Mouse (Mus musculus) cerebellum, adult 9-10 months (tissue): ENCODE data around the gene Olfr323.
A peak's percentile ranks its signal among the peaks of the same experiment; 100 is the strongest.

Experiments used
- DNase-seq: peaks from one replicate; pipeline ENCODE4 v3.0.0; 2022

Olfr323 gene

DNA sequence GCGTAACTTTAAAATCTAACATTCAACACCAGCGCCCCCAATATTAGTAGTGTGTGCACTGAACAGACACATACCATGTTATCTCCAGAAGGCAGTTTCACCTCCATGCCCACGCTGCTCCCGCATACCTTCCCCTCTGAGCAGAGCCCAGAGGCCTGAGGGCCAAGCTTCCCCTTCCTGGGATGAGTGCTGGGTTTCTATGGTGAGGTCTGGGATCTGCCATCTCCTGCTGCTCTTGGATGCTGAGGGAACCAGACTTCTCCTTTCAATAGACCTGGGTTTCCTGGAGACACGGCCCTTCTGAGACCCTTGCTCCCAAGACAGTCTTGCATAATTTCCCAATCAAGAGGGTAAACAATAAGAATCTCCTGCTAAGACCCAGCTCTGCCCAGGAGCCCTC is at the start of gene Olfr323:
Gene Olfr323, minus strand, starts transcription at position 101 of the 400 bp plus-strand sequence.
- DNase-seq: no peak

DNA sequence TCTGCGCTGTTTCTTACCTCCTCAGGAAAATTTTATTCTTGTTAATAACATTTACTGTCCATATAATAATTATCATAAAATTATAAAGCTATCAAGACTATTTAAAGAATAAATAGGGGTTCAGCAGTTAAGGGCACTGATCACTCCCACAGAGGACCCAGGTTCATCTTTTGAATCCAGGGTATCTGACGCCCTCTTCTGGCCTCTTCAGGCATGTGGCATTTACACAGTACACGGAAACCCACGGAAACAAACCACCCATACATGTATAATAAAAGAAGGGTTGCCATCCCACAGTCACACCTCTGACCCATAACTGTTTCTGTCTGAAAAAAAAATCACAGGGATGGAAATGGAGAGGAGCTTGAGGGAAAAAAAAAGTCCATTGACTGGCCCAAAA is 41.5 kb upstream of the Olfr323 start:
- no peak for DNase-seq

DNA sequence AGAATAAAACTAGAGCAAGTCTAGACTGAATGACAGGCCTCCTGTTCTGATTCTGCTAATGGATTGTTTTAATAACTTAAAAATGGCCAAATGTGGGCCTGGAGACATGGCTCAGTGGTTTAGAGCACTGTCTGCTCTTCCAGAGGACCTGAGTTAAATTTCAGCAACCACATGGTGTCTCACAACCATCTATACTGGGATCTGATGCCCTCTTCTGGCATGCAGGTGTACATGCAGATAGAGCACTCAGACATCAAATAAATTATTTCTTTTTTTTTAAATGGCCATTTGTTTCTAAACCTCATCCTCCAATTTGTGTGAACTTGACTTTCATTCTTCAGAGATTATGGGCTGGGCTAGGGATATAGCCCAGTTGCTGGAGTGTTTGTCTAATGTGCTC is 39.0 kb upstream of the Olfr323 start:
- no peak for DNase-seq

DNA sequence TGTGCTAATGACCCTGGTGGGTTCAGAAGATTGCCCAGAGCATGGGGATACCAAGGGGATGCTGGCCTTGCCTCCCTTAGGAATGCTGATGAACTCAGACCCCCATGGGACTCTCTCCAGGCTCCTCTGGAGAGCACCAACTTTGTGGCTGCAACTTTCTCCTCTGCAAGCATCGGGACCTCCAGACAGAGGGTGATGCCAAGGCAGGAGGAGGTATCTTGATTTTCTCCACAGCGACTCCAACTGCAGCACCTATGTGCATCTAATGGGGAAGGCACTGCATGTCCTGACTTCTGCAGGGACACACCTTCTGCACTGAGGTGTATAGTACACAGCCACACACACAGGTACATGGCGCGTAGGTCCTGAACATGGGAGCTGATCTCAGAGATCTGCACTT is 28.3 kb upstream of the Olfr323 start, which contains the start of gene Olfr322:
Gene Olfr322, plus strand, starts transcription at position 187 of the 400 bp plus-strand sequence.
- no peak for DNase-seq

DNA sequence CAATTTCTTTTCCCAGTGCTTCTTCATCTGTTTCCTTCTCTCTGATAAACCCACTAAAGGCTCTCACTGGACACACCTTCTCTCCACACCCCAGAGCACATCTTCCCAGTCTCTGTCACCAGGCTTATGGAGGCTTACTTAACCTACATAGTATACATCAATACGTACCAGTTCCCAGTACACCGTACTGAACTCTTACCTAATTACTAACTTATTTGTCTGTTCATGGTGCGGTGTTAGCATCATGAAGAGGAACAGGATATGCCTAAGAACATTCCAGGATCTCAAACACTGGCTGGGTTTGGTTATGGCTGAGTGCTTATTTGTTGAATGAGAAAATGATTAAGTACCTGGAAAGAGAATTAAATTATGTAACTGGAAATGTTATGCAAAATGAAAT is 24.9 kb upstream of the Olfr323 start:
- no peak for DNase-seq

DNA sequence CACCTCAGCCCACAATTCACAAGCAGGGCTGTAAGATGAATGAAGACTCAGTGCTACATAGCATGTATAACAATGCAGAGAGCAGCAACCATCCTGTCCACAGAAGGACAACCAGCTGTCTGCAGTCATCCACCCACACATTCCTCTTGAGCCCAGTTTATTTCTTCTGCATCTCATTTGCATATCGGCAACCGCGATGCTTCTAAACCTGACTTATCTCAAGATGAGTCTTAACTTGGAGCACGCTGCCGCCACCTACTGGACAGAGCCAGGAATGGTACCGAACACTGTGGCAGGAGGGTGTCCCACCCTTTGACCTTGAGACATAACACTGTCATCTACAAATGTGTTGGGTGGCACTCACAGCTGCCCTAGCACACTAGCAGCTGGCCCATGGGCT is 13.0 kb upstream of the Olfr323 start:
- no peak for DNase-seq

DNA sequence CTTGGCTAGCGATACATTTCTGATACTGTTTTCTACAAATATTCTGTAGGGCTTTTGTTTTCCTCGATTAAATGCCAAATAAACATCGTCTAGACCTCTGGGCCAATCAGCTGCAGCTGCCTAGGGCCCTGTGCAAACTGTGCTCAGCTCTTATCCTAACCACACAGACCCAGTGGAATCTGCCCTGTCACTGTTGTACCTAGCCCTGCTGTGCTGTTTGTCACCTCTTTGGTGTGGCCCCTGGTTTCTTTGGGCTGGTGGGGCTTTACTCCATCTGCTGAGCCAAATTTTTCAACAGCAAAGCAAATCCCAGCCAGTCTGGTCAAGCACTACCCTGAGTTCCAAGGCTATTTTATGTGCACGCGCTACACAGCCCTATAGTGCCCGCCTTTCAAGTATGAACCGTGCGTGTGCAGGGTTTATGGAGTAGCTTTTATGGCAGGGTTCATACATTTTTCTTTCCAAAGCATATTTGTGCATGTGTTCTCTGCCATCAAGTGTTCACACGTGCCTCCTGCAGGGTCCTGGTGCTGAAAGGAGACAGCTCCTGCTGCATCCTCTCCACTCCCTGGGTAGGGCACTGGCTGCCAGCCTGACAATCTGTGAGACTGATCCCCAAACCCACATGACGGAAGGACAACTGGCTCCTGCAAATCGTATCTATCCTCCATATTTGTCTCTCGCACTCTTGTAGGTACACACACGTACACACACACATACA is 11.5 kb upstream of the Olfr323 start:
- no peak for DNase-seq

DNA sequence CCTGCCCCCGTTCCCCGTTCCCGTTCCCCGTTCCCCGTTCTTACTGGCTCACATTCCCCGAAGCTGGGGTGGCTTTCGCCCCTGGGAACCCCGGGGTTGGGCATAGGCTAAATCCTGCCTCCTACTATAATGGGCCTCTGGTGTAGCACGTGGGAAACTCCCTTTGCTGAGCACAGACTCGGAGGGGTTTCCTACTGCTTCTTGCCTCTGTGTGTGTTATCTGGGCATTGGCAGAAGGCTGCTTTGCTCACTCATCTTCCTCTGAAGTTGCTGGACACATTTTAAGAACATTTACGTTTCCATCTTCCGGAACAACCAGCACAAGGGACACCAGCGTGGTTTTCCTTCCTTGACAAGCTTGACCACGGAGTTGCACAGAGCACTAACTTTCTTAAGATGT is 10.8 kb upstream of the Olfr323 start:
- no peak for DNase-seq

DNA sequence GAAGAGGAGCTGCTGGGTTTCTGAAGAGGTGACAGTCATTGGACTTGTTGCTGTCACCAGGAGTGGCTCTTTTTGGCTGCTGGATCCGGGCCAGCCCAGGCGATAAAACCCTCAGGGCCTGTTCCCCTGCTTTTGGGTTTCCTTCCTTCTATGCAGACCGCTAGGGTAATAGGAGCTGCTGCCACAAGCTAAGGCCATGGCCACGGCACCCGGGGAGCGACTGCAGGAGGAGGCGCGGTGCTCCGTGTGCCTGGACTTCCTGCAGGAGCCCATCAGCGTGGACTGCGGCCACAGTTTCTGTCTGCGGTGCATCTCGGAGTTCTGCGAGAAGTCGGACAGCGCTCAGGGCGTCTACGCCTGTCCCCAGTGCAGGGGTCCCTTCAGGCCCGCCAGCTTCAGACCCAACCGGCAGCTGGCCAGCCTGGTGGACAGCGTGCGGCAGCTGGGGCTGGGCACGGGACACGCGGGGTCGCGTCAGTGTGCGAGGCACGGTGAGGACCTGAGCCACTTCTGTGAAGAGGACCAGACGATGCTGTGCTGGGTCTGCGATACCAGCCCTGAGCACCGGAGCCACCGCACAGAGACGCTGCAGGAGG is 10.1 kb upstream of the Olfr323 start, which contains the start of gene Trim58:
Gene Trim58, plus strand, starts transcription at position 194 of the 596 bp plus-strand sequence.
- no peak for DNase-seq

DNA sequence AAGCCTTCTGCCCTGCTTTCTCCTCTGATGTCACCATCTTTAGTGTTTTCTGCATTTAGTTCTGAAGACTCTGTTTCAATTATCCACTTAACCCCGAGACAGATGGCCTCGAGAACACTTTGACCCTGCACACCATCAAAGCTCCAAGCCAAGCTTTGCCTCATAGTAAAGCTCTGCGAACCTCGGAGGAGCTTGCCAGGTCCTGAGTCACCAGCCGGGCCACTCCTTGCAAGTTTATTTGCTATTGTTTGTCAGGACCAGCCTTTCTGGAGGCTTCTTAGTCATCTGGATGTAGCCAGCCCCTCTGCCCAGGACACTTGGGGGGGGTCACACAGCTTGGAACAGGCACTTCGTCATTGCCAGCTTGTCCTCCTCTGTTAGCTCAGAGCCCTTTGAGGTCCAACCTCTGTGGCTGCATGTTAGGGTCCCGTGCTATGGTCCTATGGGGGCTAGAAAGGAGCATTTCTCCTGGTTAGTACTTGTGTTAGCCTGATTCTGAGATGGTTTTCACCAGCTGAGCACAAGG is 7.9 kb upstream of the Olfr323 start:
- no peak for DNase-seq

DNA sequence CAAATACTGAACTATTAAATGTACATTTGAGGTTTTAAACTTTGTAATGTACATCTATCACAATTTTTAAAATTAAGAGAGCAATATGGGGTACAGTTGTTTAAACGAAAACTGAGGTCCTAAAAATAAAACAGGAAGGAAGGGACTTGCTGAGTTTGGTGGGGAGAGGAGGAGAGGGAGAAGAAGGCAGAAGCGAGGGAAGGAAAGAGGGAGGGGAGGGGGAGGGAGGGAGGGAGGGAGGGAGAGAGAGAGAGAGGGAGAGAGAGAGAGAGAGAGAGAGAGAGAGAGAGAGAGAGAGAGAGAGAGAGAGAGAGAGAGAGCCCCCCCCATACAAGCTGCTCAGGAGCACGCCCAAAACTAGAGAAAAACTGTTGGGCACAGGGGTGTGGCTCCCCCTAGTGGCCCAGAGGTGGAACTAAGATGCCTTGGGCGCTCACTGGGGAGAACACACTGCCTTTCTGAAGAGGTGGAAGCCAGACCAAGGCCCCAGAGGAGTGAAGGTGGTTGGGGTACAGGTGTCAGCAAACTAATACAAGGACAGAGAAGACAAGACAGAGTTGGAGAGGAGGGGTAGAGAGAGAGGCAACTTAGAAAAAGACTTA is 6.2 kb upstream of the Olfr323 start:
- DNase-seq: peak; percentile 4

DNA sequence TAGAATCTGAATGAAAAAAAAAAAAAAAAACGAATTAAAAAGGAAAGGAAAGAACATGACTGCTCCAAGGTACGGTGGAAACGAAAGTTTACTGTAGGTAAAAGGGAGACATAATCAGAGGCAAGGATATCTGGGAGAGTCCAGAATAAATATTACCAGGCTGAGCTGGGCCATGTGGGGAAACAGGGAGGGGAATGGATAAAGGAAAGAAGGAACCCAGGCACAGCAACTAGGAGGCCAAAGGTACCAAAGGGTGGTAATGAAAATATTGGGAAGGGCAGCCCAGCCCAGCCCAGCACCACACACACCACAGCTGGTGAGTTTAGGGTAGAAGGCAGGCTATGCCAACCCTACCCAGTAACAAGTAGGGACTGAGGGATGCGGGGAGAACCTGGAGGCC is 4.6 kb upstream of the Olfr323 start:
- no peak for DNase-seq

DNA sequence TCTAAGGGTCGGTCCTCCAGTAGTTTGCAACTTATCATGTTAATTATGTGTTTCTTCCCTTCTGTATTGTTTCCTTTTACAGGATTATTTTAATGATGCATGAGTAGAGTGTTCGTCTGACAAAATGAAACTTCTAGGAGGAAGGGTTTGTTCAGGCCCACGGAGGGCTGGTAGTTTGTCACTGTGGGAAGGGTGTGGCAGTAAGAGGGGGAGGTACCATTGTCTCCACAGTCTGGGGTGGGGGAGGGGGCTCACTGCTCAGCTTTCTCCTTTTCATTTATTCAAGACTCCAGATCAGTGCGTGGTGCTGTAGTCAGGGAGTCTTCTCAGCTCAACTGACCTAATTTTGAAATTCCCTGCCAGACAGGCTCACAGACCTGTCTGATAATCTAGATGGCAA is 4.2 kb downstream of the Olfr323 start:
- no peak for DNase-seq

DNA sequence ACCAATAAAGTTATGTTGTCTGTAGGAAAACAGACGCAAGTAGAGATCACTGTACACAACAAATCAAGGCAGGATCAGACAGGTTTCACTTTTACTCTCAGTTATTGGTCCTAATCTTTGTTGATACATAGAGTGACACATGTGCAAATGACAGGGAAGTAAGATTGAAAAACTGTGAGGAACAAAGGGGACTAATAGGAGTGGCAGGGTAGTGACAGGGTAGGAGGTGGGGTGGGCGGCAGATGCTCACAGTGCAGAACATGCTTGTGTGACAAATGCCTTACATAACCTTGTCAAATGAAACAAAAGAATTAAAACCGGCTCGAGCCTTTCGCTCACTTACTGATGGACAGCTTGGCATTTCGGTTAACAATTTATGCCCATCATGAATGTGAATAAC is 11.5 kb downstream of the Olfr323 start:
- no peak for DNase-seq

DNA sequence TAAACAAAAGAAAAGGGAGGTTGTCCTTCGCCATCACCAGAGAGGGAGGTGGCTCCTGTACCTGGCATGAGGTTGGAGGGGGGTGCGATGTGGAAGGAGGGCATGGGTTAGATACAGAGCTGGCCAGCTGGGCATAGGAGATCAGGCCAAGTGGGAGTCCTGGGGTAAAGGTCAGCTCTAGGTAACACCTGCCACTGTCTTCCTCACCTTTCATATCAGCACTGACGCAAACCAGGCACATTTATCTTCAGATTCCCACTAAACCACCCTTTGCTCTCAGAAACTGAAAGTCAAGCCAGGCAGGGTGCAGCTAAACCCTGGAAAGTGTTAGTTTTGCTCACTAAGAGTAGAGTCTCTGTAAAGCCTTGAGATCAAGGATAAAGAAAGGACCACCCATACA is 11.9 kb downstream of the Olfr323 start:
- no peak for DNase-seq

DNA sequence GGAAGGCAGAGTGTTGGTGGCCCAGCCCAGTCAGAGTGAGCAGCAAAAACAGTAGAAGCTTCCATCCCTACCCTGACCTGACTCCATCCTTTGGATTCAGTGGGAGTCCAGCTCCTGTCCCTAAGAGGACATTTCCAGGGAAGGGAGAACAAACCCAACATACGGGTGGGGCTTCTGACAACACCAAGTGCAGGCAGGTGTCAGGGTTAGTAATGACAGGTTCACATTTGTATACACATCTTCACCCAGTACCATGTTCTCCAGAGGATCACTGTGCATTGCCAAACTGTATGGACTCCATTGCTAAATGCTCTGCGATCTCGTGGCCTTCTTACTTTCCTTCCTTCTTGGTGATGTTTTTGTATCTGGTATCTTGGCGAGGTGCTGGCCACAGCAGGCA is 14.3 kb downstream of the Olfr323 start, which contains the start of gene 2210407C18Rik:
Gene 2210407C18Rik, minus strand, starts transcription at position 101 of the 400 bp plus-strand sequence.
- no peak for DNase-seq

DNA sequence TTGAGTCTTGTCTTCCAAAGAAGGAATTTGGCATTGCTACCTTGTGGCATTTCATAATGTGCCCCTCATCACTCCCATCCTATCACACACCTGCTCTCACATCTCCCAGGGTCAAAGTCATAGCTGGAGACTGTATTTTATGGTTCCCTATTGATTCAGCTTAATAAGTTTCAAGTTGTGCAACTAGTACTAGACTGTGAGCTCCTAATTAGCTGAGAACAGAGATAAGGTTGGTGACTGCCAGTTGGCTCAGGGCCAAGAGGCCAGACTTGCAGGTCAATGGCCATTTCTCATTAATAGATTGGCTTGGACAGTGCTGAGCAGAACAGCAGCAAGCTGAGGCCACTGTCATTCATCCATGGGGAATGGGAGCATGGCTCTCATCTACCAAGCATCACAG is 15.8 kb downstream of the Olfr323 start:
- DNase-seq: no peak

DNA sequence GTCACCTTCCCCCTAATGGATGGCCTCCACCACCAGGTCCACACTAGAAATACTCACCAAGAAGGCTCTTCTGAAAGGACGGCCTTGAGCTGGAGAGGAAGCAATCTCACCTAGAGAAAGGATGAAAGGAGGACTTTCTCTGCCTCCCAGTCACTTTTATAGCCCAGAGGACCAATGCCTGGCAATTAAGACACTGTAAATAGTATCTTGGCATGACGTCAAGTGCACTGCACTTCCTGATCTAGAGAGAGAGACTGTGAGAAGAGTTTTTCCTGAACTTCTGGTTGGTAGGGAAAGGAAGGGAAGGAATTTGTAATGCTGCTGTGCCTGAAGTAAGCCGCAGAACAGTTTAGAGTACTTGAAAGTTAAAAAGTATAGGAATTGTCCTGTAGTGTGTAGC is 16.9 kb downstream of the Olfr323 start:
- no peak for DNase-seq

DNA sequence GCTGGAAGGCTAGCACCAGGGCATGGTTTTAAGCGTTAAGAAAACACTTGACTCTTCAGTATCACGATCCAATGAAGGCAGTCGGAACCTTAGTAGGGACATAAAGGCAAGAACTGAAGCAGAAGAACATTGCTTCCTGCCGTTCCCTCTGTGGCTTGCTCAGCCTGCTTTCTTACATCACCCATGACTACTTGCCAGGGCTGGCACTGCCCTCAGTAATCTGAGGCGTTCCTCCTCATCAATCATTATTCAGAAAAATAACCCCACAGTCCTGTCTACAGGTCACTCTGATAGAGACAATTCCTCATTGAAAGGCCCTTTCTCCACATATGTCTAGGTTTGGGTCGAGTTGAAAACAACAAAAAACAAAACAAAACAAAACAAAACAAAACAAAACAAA is 23.3 kb downstream of the Olfr323 start:
- DNase-seq: no peak

DNA sequence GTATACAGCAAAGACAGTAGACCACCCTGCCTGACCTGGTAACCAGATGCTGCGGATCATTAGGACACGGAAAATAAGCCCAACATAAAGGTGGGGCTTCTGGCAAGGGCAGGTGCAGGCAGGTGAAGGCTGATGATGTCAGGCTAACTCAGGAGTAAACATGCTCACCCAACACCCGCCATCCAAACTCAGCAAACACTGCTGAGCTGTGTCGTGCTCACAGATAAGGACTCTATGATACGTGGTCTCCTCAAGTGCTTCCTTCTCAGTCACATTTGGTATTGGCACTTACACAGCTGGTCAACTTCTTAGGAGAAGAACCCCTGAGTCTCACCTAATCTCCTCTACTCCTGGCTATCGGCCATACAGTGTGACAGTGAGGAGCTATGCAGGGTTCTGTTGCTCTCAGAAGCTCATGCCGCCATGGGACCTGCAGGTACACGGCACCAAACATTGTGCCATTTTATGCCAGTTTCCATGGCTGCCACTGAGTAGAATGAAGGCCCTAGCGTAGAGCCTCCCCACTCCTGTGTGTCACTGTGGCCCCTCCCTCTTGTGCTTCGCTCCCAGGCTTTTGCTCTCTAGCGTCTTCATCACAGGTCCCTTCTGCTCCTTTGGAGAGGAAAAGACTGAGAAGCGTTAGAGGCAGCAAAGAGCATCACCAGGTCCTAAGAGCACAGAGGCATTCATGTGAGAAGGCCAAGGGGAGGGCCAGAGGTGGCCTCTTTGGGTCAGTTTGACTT is 24.0 kb downstream of the Olfr323 start:
- no peak for DNase-seq

DNA sequence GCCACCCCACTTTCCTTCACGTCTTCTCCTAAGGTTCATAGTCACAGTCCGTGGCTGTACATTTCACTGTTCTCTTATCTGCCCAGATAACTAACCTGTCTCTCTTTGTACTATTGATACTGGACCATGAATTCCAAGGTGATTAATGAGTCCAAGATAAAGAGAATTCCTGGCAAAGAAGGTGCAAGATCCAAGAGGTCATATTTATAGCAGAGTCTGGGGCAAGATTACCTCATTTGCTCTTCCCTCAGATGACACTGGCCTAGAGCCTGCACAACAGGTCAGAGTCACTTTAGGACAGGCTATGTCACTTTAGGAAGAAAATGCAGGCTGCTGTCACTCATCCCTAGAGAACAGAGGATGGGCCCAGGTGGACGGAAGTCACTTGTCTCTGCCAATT is 25.1 kb downstream of the Olfr323 start:
- no peak for DNase-seq

DNA sequence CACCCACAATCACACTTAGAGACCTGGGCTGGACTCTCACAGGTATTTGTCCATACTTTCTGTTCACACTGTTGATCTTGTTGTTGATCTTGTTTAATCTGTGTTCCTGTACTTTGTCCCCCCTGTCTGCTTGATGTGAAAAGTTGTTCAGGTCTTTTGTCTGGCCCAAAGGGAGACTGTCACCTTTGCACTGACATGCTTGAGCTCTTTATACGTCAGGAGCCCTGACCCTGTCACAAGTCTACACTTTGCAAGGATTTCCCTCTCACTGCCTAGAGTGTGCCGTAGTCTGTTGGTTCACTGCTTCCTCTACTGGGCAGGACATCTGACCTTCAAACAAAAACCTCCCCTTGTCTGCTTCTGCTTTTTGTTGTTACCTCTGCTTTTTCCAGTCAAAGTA is 25.6 kb downstream of the Olfr323 start:
- DNase-seq: no peak
